Comparison of ENCODE assay signal across 11 mouse cellular contexts in the genomic region with DNA sequence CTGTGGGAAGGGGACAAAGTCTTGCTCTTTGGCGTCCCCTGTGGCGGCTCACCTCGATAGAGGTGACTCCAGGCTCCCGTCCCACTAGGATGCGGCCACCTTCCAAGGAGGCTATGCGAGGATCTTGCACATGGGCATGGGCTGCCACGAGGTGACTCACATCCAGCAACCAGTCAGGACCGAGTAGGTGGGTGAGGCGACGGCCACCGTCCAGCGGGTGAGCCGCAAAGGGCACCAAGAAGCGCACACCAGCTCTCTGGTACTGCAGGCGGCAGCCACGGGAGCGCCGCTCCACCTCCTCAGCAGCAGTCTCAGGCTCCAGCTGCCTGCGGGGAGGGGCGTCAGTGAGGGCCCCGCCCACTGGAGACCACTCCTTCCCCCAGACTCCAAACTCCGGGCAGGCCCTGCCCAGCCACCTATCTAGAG. TPM values are rescaled to one million over a fixed set of nuclear protein-coding genes. Genes with fewer than 3 reads are reported as not detected.
DNase-seq lines count a peak whose midpoint lies in the region; ATAC-seq lines count a peak whose summit lies in the region.
"Had no signal": no experiment of that assay in that cellular context is flagged by ENCODE, and none has a peak within 500 bp of the region (broad histone marks: within the 10 kb centered on the region; RNA-seq: fewer than 3 reads in every experiment).

No protein-coding gene starts in this region.

- H3K9ac ChIP-seq in kidney, embryonic 16.5 days (replicated peaks; ENCODE audit: low read length): no peak overlapping the region
- no peak overlapping the region for H3K9ac ChIP-seq in intestine, embryonic 14.5 days (ENCODE audit: low read length)
- H3K9ac ChIP-seq in hindbrain, embryonic 16.5 days (ENCODE audit: low read depth, low read length): no peak overlapping the region
- H3K9ac ChIP-seq: embryonic facial prominence, embryonic 15.5 days; hindbrain, embryonic 12.5 days had no signal

- H3K27ac ChIP-seq in kidney, embryonic 16.5 days (ENCODE audit: low read length): no peak overlapping the region
- H3K27ac ChIP-seq in intestine, embryonic 14.5 days (ENCODE audit: low read depth): no peak overlapping the region
- H3K27ac ChIP-seq in hindbrain, embryonic 16.5 days (ENCODE audit: low read depth, low read length): no peak overlapping the region
- H3K27ac ChIP-seq: embryonic facial prominence, embryonic 15.5 days; hindbrain, embryonic 12.5 days had no signal

- no peaks in the 10 kb centered on the region for H3K9me3 ChIP-seq in kidney, embryonic 16.5 days (ENCODE audit: low read length)
- H3K9me3 ChIP-seq in intestine, embryonic 14.5 days (ENCODE audit: control insufficient read depth, low read length): no peaks in the 10 kb centered on the region
- H3K9me3 ChIP-seq in hindbrain, embryonic 16.5 days (ENCODE audit: control insufficient read depth, low read length): no peaks in the 10 kb centered on the region
- H3K9me3 ChIP-seq: embryonic facial prominence, embryonic 15.5 days; hindbrain, embryonic 12.5 days had no signal

- DNase-seq in cerebellum, adult 18-20 months: peak; percentile 47 to 54
- no peak for DNase-seq in cerebellum, adult 11 months
- DNase-seq in kidney, adult 11 months: no peak
- DNase-seq in R1 (ENCODE audit: low read depth, low spot score): peak; percentile 85
- no peak for DNase-seq in intestine, embryonic 14.5 days (ENCODE audit: low spot score)
- DNase-seq in gastrocnemius, postnatal 25 days: no peak
- DNase-seq: layer of hippocampus, adult 9-11 months had no signal

- no peak overlapping the region for H3K4me3 ChIP-seq in kidney, embryonic 16.5 days (ENCODE audit: low read length)
- no peak overlapping the region for H3K4me3 ChIP-seq in intestine, embryonic 14.5 days (ENCODE audit: low read depth, low read length)
- no peak overlapping the region for H3K4me3 ChIP-seq in hindbrain, embryonic 16.5 days (ENCODE audit: low read length)
- H3K4me3 ChIP-seq: embryonic facial prominence, embryonic 15.5 days; hindbrain, embryonic 12.5 days had no signal

- 60% methylated on average over 22 of the region's 22 CpGs for WGBS in kidney, embryonic 16.5 days
- WGBS in intestine, embryonic 14.5 days: 49% methylated on average over 21 of the region's 22 CpGs
- 51% methylated on average over 22 of the region's 22 CpGs for WGBS in hindbrain, embryonic 16.5 days

- H3K36me3 ChIP-seq in kidney, embryonic 16.5 days (ENCODE audit: insufficient read depth, low read length): peaks cover 82% of the 10 kb centered on the region
- peaks cover 87% of the 10 kb centered on the region for H3K36me3 ChIP-seq in intestine, embryonic 14.5 days (ENCODE audit: control insufficient read depth, insufficient read depth, low read length)
- peaks cover 71% of the 10 kb centered on the region for H3K36me3 ChIP-seq in hindbrain, embryonic 16.5 days (ENCODE audit: control insufficient read depth, insufficient read depth, low read length)

- H3K4me2 ChIP-seq in kidney, embryonic 16.5 days (replicated peaks; ENCODE audit: low read depth, low read length): no peak overlapping the region
- no peak overlapping the region for H3K4me2 ChIP-seq in intestine, embryonic 14.5 days (ENCODE audit: low read length)
- H3K4me2 ChIP-seq in hindbrain, embryonic 16.5 days (ENCODE audit: low read length): no peak overlapping the region
- H3K4me2 ChIP-seq: embryonic facial prominence, embryonic 15.5 days; hindbrain, embryonic 12.5 days had no signal

- H3K27me3 ChIP-seq in kidney, embryonic 16.5 days (ENCODE audit: insufficient read depth, low read length): no peaks in the 10 kb centered on the region
- H3K27me3 ChIP-seq in intestine, embryonic 14.5 days (replicated peaks; ENCODE audit: control insufficient read depth, insufficient read depth, low read length): no peaks in the 10 kb centered on the region
- no peaks in the 10 kb centered on the region for H3K27me3 ChIP-seq in hindbrain, embryonic 16.5 days (replicated peaks; ENCODE audit: control insufficient read depth, insufficient read depth, low read length)
- H3K27me3 ChIP-seq: embryonic facial prominence, embryonic 15.5 days; hindbrain, embryonic 12.5 days had no signal

- ATAC-seq in kidney, embryonic 16.5 days (ENCODE audit: low FRiP score, low TSS enrichment): peak; percentile 60; the same call in 1 of the 2 replicates
- ATAC-seq in intestine, embryonic 14.5 days (replicated peaks; ENCODE audit: low FRiP score, low TSS enrichment, low read depth): 0 out of 2 replicates have a peak, but pooled peaks have one; percentile 10
- no peak for ATAC-seq in hindbrain, embryonic 16.5 days

- no peaks in the 10 kb centered on the region for H3K4me1 ChIP-seq in kidney, embryonic 16.5 days (ENCODE audit: insufficient read depth, low read length)
- no peaks in the 10 kb centered on the region for H3K4me1 ChIP-seq in intestine, embryonic 14.5 days (replicated peaks; ENCODE audit: control insufficient read depth, insufficient read depth, low read length)
- no peaks in the 10 kb centered on the region; the same call in 1 of the 2 replicates for H3K4me1 ChIP-seq in hindbrain, embryonic 16.5 days (ENCODE audit: control insufficient read depth, insufficient read depth, low read depth, low read length)

RNA-seq across cellular contexts. Expression of gene Tmem132a, which starts 9.7 kb away (rescaled TPM):
- polyA plus RNA-seq in kidney, embryonic 16.5 days (2015; fragmentation: Nextera tagmentation; extraction: Ambion mirVana): 88.6 and 94.4 TPM in 2 replicates
- polyA plus RNA-seq in intestine, embryonic 14.5 days (2014; fragmentation: Nextera tagmentation; extraction: Ambion mirVana): 50.6 and 54.6 TPM in 2 replicates
- polyA plus RNA-seq in hindbrain, embryonic 16.5 days (2015; fragmentation: Nextera tagmentation; extraction: Ambion mirVana): 180 and 196 TPM in 2 replicates
- total RNA-seq in gastrocnemius, postnatal 25 days (2021): 1 to 10 TPM; 5.8 to 8.4 TPM

RNA-seq across cellular contexts. Expression of gene Slc15a3, which starts 20.6 kb away (rescaled TPM):
- 0.54 and 0.85 TPM in 2 replicates for polyA plus RNA-seq in kidney, embryonic 16.5 days (2015; fragmentation: Nextera tagmentation; extraction: Ambion mirVana)
- 0.39 and 0.53 TPM in 2 replicates for polyA plus RNA-seq in intestine, embryonic 14.5 days (2014; fragmentation: Nextera tagmentation; extraction: Ambion mirVana)
- 0.20 and 0.33 TPM in 2 replicates for polyA plus RNA-seq in hindbrain, embryonic 16.5 days (2015; fragmentation: Nextera tagmentation; extraction: Ambion mirVana)
- total RNA-seq in gastrocnemius, postnatal 25 days (2021): under 1 TPM; 0.38 to 0.67 TPM

RNA-seq across cellular contexts. Expression of gene Tmem109, which starts 21.7 kb away (rescaled TPM):
- polyA plus RNA-seq in kidney, embryonic 16.5 days (2015; fragmentation: Nextera tagmentation; extraction: Ambion mirVana): 115 and 118 TPM in 2 replicates
- 91.1 and 91.7 TPM in 2 replicates for polyA plus RNA-seq in intestine, embryonic 14.5 days (2014; fragmentation: Nextera tagmentation; extraction: Ambion mirVana)
- polyA plus RNA-seq in hindbrain, embryonic 16.5 days (2015; fragmentation: Nextera tagmentation; extraction: Ambion mirVana): 50.2 and 50.7 TPM in 2 replicates
- total RNA-seq in gastrocnemius, postnatal 25 days (2021): 100 to 1,000 TPM; 190 to 210 TPM

RNA-seq across cellular contexts. Expression of gene Cd6, which starts 30.2 kb away (rescaled TPM):
- polyA plus RNA-seq in kidney, embryonic 16.5 days (2015; fragmentation: Nextera tagmentation; extraction: Ambion mirVana): 0.13 TPM in 1 of 2 replicates, not detected in the other
- polyA plus RNA-seq in intestine, embryonic 14.5 days (2014; fragmentation: Nextera tagmentation; extraction: Ambion mirVana): 0.11 TPM in 1 of 2 replicates, not detected in the other
- not detected in 2 replicates for polyA plus RNA-seq in hindbrain, embryonic 16.5 days (2015; fragmentation: Nextera tagmentation; extraction: Ambion mirVana)
- under 1 TPM in 1 of 2 experiments, not detected in 1; 0.13 TPM for total RNA-seq in gastrocnemius, postnatal 25 days (2021)
- polyA plus RNA-seq: embryonic facial prominence, embryonic 15.5 days; hindbrain, embryonic 12.5 days had no signal

RNA-seq across cellular contexts. Expression of gene Prpf19, which starts 34.9 kb away (rescaled TPM):
- polyA plus RNA-seq in kidney, embryonic 16.5 days (2015; fragmentation: Nextera tagmentation; extraction: Ambion mirVana): 47.6 and 51.3 TPM in 2 replicates
- polyA plus RNA-seq in intestine, embryonic 14.5 days (2014; fragmentation: Nextera tagmentation; extraction: Ambion mirVana): 45.5 TPM in 2 replicates
- 35.0 and 39.1 TPM in 2 replicates for polyA plus RNA-seq in hindbrain, embryonic 16.5 days (2015; fragmentation: Nextera tagmentation; extraction: Ambion mirVana)
- 100 to 1,000 TPM; 149 to 172 TPM for total RNA-seq in gastrocnemius, postnatal 25 days (2021)

Comparison
In these comparisons a context has a peak if more than half of its experiments do, and no peak if none do; other contexts are left out.
1. DNase-seq: peak in cerebellum, adult 18-20 months (2 of 2) and R1 (single experiment); none in cerebellum, adult 11 months (single experiment), kidney, adult 11 months (single experiment), intestine, embryonic 14.5 days (single experiment) and gastrocnemius, postnatal 25 days (single experiment).